ENCODE assay signal across 26 mouse cellular contexts in genomic region chr4:14103447-14103846, GRCm38 (mm10).
DNase-seq lines count a peak whose midpoint lies in the region; ATAC-seq and TF ChIP-seq lines count a peak whose summit lies in the region.
"Had no signal": no experiment of that assay in that cellular context is flagged by ENCODE, and none has a peak within 500 bp of the region (broad histone marks: within the 10 kb centered on the region; RNA-seq: fewer than 3 reads in every experiment).

No protein-coding gene starts in this region.

- no peaks in the 10 kb centered on the region for H3K36me3 ChIP-seq in hindbrain, embryonic 12.5 days
- no peaks in the 10 kb centered on the region for H3K36me3 ChIP-seq in hindbrain, embryonic 10.5 days
- no peaks in the 10 kb centered on the region for H3K36me3 ChIP-seq in hindbrain, embryonic 14.5 days (replicated peaks; ENCODE audit: control insufficient read depth, insufficient read depth)
- H3K36me3 ChIP-seq in neural tube, embryonic 14.5 days (ENCODE audit: control insufficient read depth, insufficient read depth, low read length): no peaks in the 10 kb centered on the region
- no peaks in the 10 kb centered on the region for H3K36me3 ChIP-seq in heart, adult 2 months (ENCODE audit: control insufficient read depth, insufficient read depth, low read length)
- H3K36me3 ChIP-seq: embryonic facial prominence, embryonic 12.5 days; heart, embryonic 15.5 days; limb, embryonic 15.5 days had no signal

- no peak overlapping the region for H3K9ac ChIP-seq in hindbrain, embryonic 12.5 days
- H3K9ac ChIP-seq in hindbrain, embryonic 14.5 days: no peak overlapping the region
- H3K9ac ChIP-seq in neural tube, embryonic 14.5 days (replicated peaks; ENCODE audit: low read depth, low read length): no peak overlapping the region
- H3K9ac ChIP-seq in heart, adult 2 months (ENCODE audit: low read depth, low read length): no peak overlapping the region
- H3K9ac ChIP-seq: embryonic facial prominence, embryonic 12.5 days; heart, embryonic 15.5 days; limb, embryonic 15.5 days; liver, embryonic 14.5 days; lung, embryonic 14.5 days had no signal

- 27% methylated on average over 5 of the region's 5 CpGs for WGBS in hindbrain, embryonic 12.5 days
- WGBS in hindbrain, embryonic 10.5 days: 38% methylated on average over 5 of the region's 5 CpGs
- 17% methylated on average over 5 of the region's 5 CpGs for WGBS in hindbrain, embryonic 14.5 days
- 14% methylated on average over 5 of the region's 5 CpGs for WGBS in neural tube, embryonic 14.5 days
- 75% methylated on average over 5 of the region's 5 CpGs for WGBS in heart, adult 2 months

- H3K79me2 ChIP-seq in heart, adult 2 months (replicated peaks; ENCODE audit: control insufficient read depth, insufficient read depth, low read length): no peaks in the 10 kb centered on the region

- no peak for TF ChIP-seq EP300 in heart, adult 2 months (IDR thresholded peaks at IDR 0.05; ENCODE audit: insufficient read depth, low read depth, low read length)

- TF ChIP-seq POLR2A in heart, adult 2 months (IDR thresholded peaks at IDR 0.05; ENCODE audit: insufficient read depth, low read depth, low read length): no peak

- ATAC-seq in hindbrain, embryonic 12.5 days (ENCODE audit: low FRiP score): peak; percentile 61; the same call in 1 of the 2 replicates
- ATAC-seq in hindbrain, embryonic 14.5 days (ENCODE audit: low FRiP score): 0 out of 2 replicates have a peak, but pooled peaks have one; percentile 24
- ATAC-seq in neural tube, embryonic 14.5 days (ENCODE audit: low read depth): peak; percentile 24; the same call in 1 of the 2 replicates

- peaks cover 7% of the 10 kb centered on the region for H3K4me1 ChIP-seq in hindbrain, embryonic 12.5 days
- H3K4me1 ChIP-seq in hindbrain, embryonic 10.5 days (replicated peaks): peaks cover 9% of the 10 kb centered on the region
- H3K4me1 ChIP-seq in hindbrain, embryonic 14.5 days (replicated peaks; ENCODE audit: control insufficient read depth, insufficient read depth, low read length): peaks cover 6% of the 10 kb centered on the region; the same call in 1 of the 2 replicates
- no peaks in the 10 kb centered on the region for H3K4me1 ChIP-seq in neural tube, embryonic 14.5 days (ENCODE audit: control insufficient read depth, insufficient read depth, low read length)
- H3K4me1 ChIP-seq in heart, adult 2 months (ENCODE audit: control insufficient read depth, insufficient read depth, low read length): no peaks in the 10 kb centered on the region
- H3K4me1 ChIP-seq: embryonic facial prominence, embryonic 12.5 days; heart, embryonic 15.5 days; limb, embryonic 15.5 days had no signal

- H3K27me3 ChIP-seq in hindbrain, embryonic 12.5 days: no peaks in the 10 kb centered on the region
- H3K27me3 ChIP-seq in hindbrain, embryonic 10.5 days (ENCODE audit: insufficient read depth, poor library complexity, severe bottlenecking): no peaks in the 10 kb centered on the region
- no peaks in the 10 kb centered on the region for H3K27me3 ChIP-seq in hindbrain, embryonic 14.5 days (ENCODE audit: control insufficient read depth, insufficient read depth, low read length)
- H3K27me3 ChIP-seq in neural tube, embryonic 14.5 days (ENCODE audit: control insufficient read depth, insufficient read depth, low read length): no peaks in the 10 kb centered on the region
- H3K27me3 ChIP-seq in heart, adult 2 months (ENCODE audit: control insufficient read depth, insufficient read depth, low read length): no peaks in the 10 kb centered on the region
- H3K27me3 ChIP-seq: embryonic facial prominence, embryonic 12.5 days; heart, embryonic 15.5 days; limb, embryonic 15.5 days; Patski had no signal

- no peak for TF ChIP-seq CTCF in heart, adult 2 months (IDR thresholded peaks at IDR 0.05)

- H3K9me3 ChIP-seq in hindbrain, embryonic 12.5 days (replicated peaks): no peaks in the 10 kb centered on the region
- H3K9me3 ChIP-seq in hindbrain, embryonic 10.5 days: no peaks in the 10 kb centered on the region
- no peaks in the 10 kb centered on the region for H3K9me3 ChIP-seq in hindbrain, embryonic 14.5 days (ENCODE audit: control insufficient read depth, low read length)
- no peaks in the 10 kb centered on the region for H3K9me3 ChIP-seq in neural tube, embryonic 14.5 days (ENCODE audit: control insufficient read depth, low read length)
- H3K9me3 ChIP-seq: embryonic facial prominence, embryonic 12.5 days; heart, embryonic 15.5 days; limb, embryonic 15.5 days had no signal

- H3K4me2 ChIP-seq in hindbrain, embryonic 12.5 days (replicated peaks): peak overlapping the region; percentile 29; the same call in 1 of the 2 replicates
- peak overlapping the region; percentile 19; the same call in 1 of the 2 replicates for H3K4me2 ChIP-seq in hindbrain, embryonic 14.5 days (replicated peaks)
- H3K4me2 ChIP-seq in neural tube, embryonic 14.5 days (ENCODE audit: low read depth, low read length): 0 out of 2 replicates have a peak overlapping the region, but pooled peaks have one; percentile 14
- H3K4me2 ChIP-seq: embryonic facial prominence, embryonic 12.5 days; heart, embryonic 15.5 days; limb, embryonic 15.5 days; lung, embryonic 14.5 days had no signal

- intact Hi-C loops in heart, adult 2 months (cut with DNase I): no loop called here

- no peak for DNase-seq in hindbrain, embryonic 10.5 days (ENCODE audit: low spot score)
- DNase-seq in retina, postnatal 1 day: peak; percentile 30
- no peak for DNase-seq in retina, embryonic 14.5 days (ENCODE audit: low spot score)
- no peak for DNase-seq in hindbrain, embryonic 14.5 days (ENCODE audit: low spot score)
- DNase-seq in heart, adult 2 months: no peak
- DNase-seq in urinary bladder, postnatal 10 days (ENCODE audit: low spot score): no peak
- DNase-seq: cerebellum, adult 11-12 months; cerebellum, postnatal 10 days; gastrocnemius, postnatal 36 days; heart, postnatal 36 days; kidney, adult 2 months; lung, embryonic 14.5 days; lung, postnatal 4 days; right cerebral cortex, adult 18-20 months; thymus, adult 18-20 months; thymus, postnatal 36 days had no signal

- 0 out of 2 replicates have a peak overlapping the region, but pooled peaks have one; percentile 35 for H3K27ac ChIP-seq in hindbrain, embryonic 12.5 days
- H3K27ac ChIP-seq in hindbrain, embryonic 10.5 days: no peak overlapping the region
- no peak overlapping the region for H3K27ac ChIP-seq in hindbrain, embryonic 14.5 days
- H3K27ac ChIP-seq in neural tube, embryonic 14.5 days (ENCODE audit: low read depth, low read length): no peak overlapping the region
- no peak overlapping the region for H3K27ac ChIP-seq in heart, adult 2 months
- H3K27ac ChIP-seq: embryonic facial prominence, embryonic 12.5 days; heart, embryonic 15.5 days; kidney, postnatal 0 days; left cerebral cortex, adult 2 months; limb, embryonic 15.5 days; liver, embryonic 14.5 days had no signal

- H3K4me3 ChIP-seq in hindbrain, embryonic 12.5 days: no peak overlapping the region
- no peak overlapping the region for H3K4me3 ChIP-seq in hindbrain, embryonic 10.5 days
- H3K4me3 ChIP-seq in hindbrain, embryonic 14.5 days (replicated peaks; ENCODE audit: low read length): no peak overlapping the region
- H3K4me3 ChIP-seq in neural tube, embryonic 14.5 days (ENCODE audit: low read depth, low read length): no peak overlapping the region
- H3K4me3 ChIP-seq in heart, adult 2 months: no peak overlapping the region
- H3K4me3 ChIP-seq: embryonic facial prominence, embryonic 12.5 days; heart, embryonic 15.5 days; left cerebral cortex, adult 2 months; limb, embryonic 15.5 days; myocyte had no signal
